Mouse (Mus musculus): ENCODE data around the gene Sap30. TPM values are rescaled to one million over a fixed set of nuclear protein-coding genes. Genes with fewer than 3 reads are reported as not detected.
"Not testable (repeated sequence)": the region's sequence is repeated elsewhere in the genome, so short reads cannot be mapped to it uniquely, and the experiment has no call there.

The Sap30 gene
- polyA plus RNA-seq (2015; fragmentation: Nextera tagmentation; extraction: Ambion mirVana), result 96.4 and 106 TPM in 2 replicates

GRCm38 (mm10) chr8:57487441-57488155 is at the start of gene Sap30:
TSS of gene Sap30 (minus strand) at chr8:57487860.
- Histone ChIP-seq H3K9ac (peak within 1 kb of the TSS; percentile 98), H3K36me3 (ENCODE audit: poor library complexity, severe bottlenecking) (peaks cover 8% of the 10 kb centered on the region), H3K4me3 (peak within 1 kb of the TSS; percentile 95), H3K27ac (peak within 1 kb of the TSS; percentile 99), H3K9me3 (replicated peaks) (no peaks in the 10 kb centered on the region), H3K4me2 (peak within 1 kb of the TSS; percentile 76), H3K4me1 (peaks cover 15% of the 10 kb centered on the region), H3K27me3 (no peaks in the 10 kb centered on the region)
- peak; percentile 98 for ATAC-seq
- WGBS, result under 1% methylated on average over 66 of the region's 66 CpGs

GRCm38 (mm10) chr8:57536167-57536566 is 48.5 kb upstream of the Sap30 start:
- H3K4me2 ChIP-seq, result no peak overlapping the region
- H3K4me1 ChIP-seq, result no peaks in the 10 kb centered on the region
- H3K9me3 ChIP-seq (replicated peaks), result no peaks in the 10 kb centered on the region
- peaks cover 17% of the 10 kb centered on the region for H3K36me3 ChIP-seq (ENCODE audit: poor library complexity, severe bottlenecking)
- H3K27ac ChIP-seq, result no peak overlapping the region
- no peak overlapping the region for H3K4me3 ChIP-seq
- no peaks in the 10 kb centered on the region for H3K27me3 ChIP-seq
- 92% methylated on average over 6 of the region's 6 CpGs for WGBS
- H3K9ac ChIP-seq, result no peak overlapping the region
- ATAC-seq, result no peak

GRCm38 (mm10) chr8:57534495-57534894 is 46.8 kb upstream of the Sap30 start:
- Histone ChIP-seq H3K4me1 (no peaks in the 10 kb centered on the region), H3K9me3 (replicated peaks) (no peaks in the 10 kb centered on the region), H3K36me3 (ENCODE audit: poor library complexity, severe bottlenecking) (peaks cover 17% of the 10 kb centered on the region), H3K4me3 (no peak overlapping the region), H3K27ac (no peak overlapping the region), H3K9ac (no peak overlapping the region), H3K4me2 (no peak overlapping the region), H3K27me3 (no peaks in the 10 kb centered on the region)
- no peak for ATAC-seq
- 79% methylated on average over 4 of the region's 4 CpGs for WGBS

- H3K4me3 ChIP-seq, result no peak overlapping the region
- 88% methylated on average over 4 of the region's 4 CpGs for WGBS
- H3K9me3 ChIP-seq (replicated peaks), result no peaks in the 10 kb centered on the region
- no peak overlapping the region for H3K27ac ChIP-seq
- H3K4me2 ChIP-seq, result no peak overlapping the region
- no peak overlapping the region for H3K9ac ChIP-seq
- no peaks in the 10 kb centered on the region for H3K27me3 ChIP-seq
- H3K4me1 ChIP-seq, result no peaks in the 10 kb centered on the region
- ATAC-seq, result no peak
- peaks cover 17% of the 10 kb centered on the region for H3K36me3 ChIP-seq (ENCODE audit: poor library complexity, severe bottlenecking)
Observed at GRCm38 (mm10) chr8:57533106-57533505, 45.4 kb upstream of the Sap30 start.

GRCm38 (mm10) chr8:57532223-57532622 is 44.6 kb upstream of the Sap30 start:
- H3K36me3 ChIP-seq (ENCODE audit: poor library complexity, severe bottlenecking), result peaks cover 17% of the 10 kb centered on the region
- no peaks in the 10 kb centered on the region for H3K9me3 ChIP-seq (replicated peaks)
- 0 out of 2 replicates have a peak, but pooled peaks cover 2% of the 10 kb centered on the region for H3K4me1 ChIP-seq
- no peaks in the 10 kb centered on the region for H3K27me3 ChIP-seq
- WGBS, result 44% methylated on average over 2 of the region's 2 CpGs
- H3K4me2 ChIP-seq, result no peak overlapping the region
- ATAC-seq, result no peak
- no peak overlapping the region for H3K27ac ChIP-seq
- H3K9ac ChIP-seq, result no peak overlapping the region
- no peak overlapping the region for H3K4me3 ChIP-seq

- 0 out of 2 replicates have a peak, but pooled peaks cover 2% of the 10 kb centered on the region for H3K4me1 ChIP-seq
- H3K4me2 ChIP-seq, result no peak overlapping the region
- no peaks in the 10 kb centered on the region for H3K27me3 ChIP-seq
- ATAC-seq, result peak; percentile 70
- H3K9me3 ChIP-seq (replicated peaks), result no peaks in the 10 kb centered on the region
- 29% methylated on average over 15 of the region's 15 CpGs for WGBS
- H3K9ac ChIP-seq, result no peak overlapping the region
- no peak overlapping the region for H3K4me3 ChIP-seq
- H3K36me3 ChIP-seq (ENCODE audit: poor library complexity, severe bottlenecking), result peaks cover 9% of the 10 kb centered on the region
- no peak overlapping the region; the same call in 1 of the 2 replicates for H3K27ac ChIP-seq
Observed at GRCm38 (mm10) chr8:57530666-57531349, 43.1 kb upstream of the Sap30 start.

GRCm38 (mm10) chr8:57530238-57530637 is 42.6 kb upstream of the Sap30 start:
- WGBS, result 87% methylated on average over 13 of the region's 13 CpGs
- Histone ChIP-seq H3K27ac (no peak overlapping the region), H3K27me3 (no peaks in the 10 kb centered on the region), H3K9me3 (replicated peaks) (no peaks in the 10 kb centered on the region), H3K9ac (no peak overlapping the region), H3K4me3 (no peak overlapping the region), H3K4me2 (no peak overlapping the region), H3K36me3 (ENCODE audit: poor library complexity, severe bottlenecking) (peaks cover 10% of the 10 kb centered on the region), H3K4me1 (0 out of 2 replicates have a peak, but pooled peaks cover 2% of the 10 kb centered on the region)
- ATAC-seq, result peak; percentile 31

- ATAC-seq, result no peak
- no peak overlapping the region for H3K4me3 ChIP-seq
- H3K27me3 ChIP-seq, result no peaks in the 10 kb centered on the region
- no peaks in the 10 kb centered on the region for H3K9me3 ChIP-seq (replicated peaks)
- H3K36me3 ChIP-seq (ENCODE audit: poor library complexity, severe bottlenecking), result 0 out of 2 replicates have a peak, but pooled peaks cover 3% of the 10 kb centered on the region
- H3K27ac ChIP-seq, result no peak overlapping the region
- no peak overlapping the region for H3K4me2 ChIP-seq
- 90% methylated on average over 1 of the region's 1 CpGs for WGBS
- H3K4me1 ChIP-seq, result 0 out of 2 replicates have a peak, but pooled peaks cover 2% of the 10 kb centered on the region
- no peak overlapping the region for H3K9ac ChIP-seq
Observed at GRCm38 (mm10) chr8:57528036-57528435, 40.4 kb upstream of the Sap30 start.

- no peak overlapping the region for H3K9ac ChIP-seq
- H3K4me2 ChIP-seq, result no peak overlapping the region
- 88% methylated on average over 12 of the region's 12 CpGs for WGBS
- no peaks in the 10 kb centered on the region for H3K27me3 ChIP-seq
- no peaks in the 10 kb centered on the region for H3K9me3 ChIP-seq (replicated peaks)
- H3K36me3 ChIP-seq (ENCODE audit: poor library complexity, severe bottlenecking), result peaks cover 11% of the 10 kb centered on the region
- H3K4me1 ChIP-seq, result no peaks in the 10 kb centered on the region
- no peak overlapping the region for H3K4me3 ChIP-seq
- no peak for ATAC-seq
- no peak overlapping the region for H3K27ac ChIP-seq
Observed at GRCm38 (mm10) chr8:57520186-57520786, 32.6 kb upstream of the Sap30 start.

- Histone ChIP-seq H3K4me1 (peaks cover 7% of the 10 kb centered on the region; the same call in 1 of the 2 replicates), H3K9me3 (replicated peaks) (no peaks in the 10 kb centered on the region), H3K4me2 (no peak overlapping the region), H3K36me3 (ENCODE audit: poor library complexity, severe bottlenecking) (peaks cover 14% of the 10 kb centered on the region), H3K27me3 (no peaks in the 10 kb centered on the region), H3K27ac (no peak overlapping the region), H3K9ac (no peak overlapping the region), H3K4me3 (no peak overlapping the region)
- WGBS, result 89% methylated on average over 3 of the region's 3 CpGs
- no peak for ATAC-seq
Observed at GRCm38 (mm10) chr8:57517723-57518122, 30.1 kb upstream of the Sap30 start.

GRCm38 (mm10) chr8:57516685-57517084 is 29.0 kb upstream of the Sap30 start:
- WGBS, result 90% methylated on average over 5 of the region's 5 CpGs

GRCm38 (mm10) chr8:57513178-57513661 is 25.6 kb upstream of the Sap30 start:
- Histone ChIP-seq H3K9ac (peak overlapping the region; percentile 99), H3K4me2 (peak overlapping the region; percentile 69), H3K36me3 (ENCODE audit: poor library complexity, severe bottlenecking) (peaks cover 14% of the 10 kb centered on the region), H3K4me1 (peaks cover 19% of the 10 kb centered on the region; the same call in 1 of the 2 replicates), H3K4me3 (peak overlapping the region; percentile 89)
- not testable (repeated sequence) for H3K27me3 ChIP-seq; H3K9me3 ChIP-seq (replicated peaks); H3K27ac ChIP-seq; ATAC-seq
- WGBS, result 21% methylated on average over 10 of the region's 10 CpGs

More at GRCm38 (mm10) chr8:57516685-57517084, 29.0 kb upstream of the Sap30 start:
- H3K27me3 ChIP-seq; H3K4me2 ChIP-seq; H3K4me1 ChIP-seq; ATAC-seq; H3K4me3 ChIP-seq; H3K27ac ChIP-seq; H3K9ac ChIP-seq; H3K9me3 ChIP-seq (replicated peaks): not testable (repeated sequence)
- peaks cover 14% of the 10 kb centered on the region for H3K36me3 ChIP-seq (ENCODE audit: poor library complexity, severe bottlenecking)
